Mouse (Mus musculus): Measurements from ENCODE around the gene Mettl3. TPM values are rescaled to one million over a fixed set of nuclear protein-coding genes. Genes with fewer than 3 reads are reported as not detected.

Mettl3 gene
- polyA plus RNA-seq, 1 experiment from 2014 or later: 46.6 TPM

DNA sequence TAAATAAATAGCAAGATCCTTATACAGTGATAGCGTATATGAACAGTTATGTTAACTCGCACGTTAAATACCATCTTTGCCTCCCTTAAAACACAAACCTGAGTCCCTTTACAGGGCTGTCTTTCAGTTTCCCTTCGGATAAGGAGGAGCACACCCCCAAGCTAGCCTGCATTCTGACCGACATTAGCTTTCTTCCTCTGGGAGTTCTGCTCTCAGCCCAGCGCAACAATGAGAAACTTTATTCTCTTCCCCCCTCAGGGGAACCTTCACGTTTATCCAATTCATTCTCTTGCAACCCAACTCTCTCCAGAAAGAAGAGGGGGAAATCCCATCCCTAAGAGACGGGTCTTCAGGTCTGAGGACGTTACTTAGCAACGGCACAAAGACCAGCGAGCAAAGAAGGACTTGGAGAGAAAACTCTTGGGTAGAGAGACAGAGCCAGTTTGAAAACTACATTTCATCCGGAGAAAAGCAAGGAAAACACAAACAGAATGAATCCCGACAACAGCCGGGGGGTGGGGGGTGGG, 22.5 kb upstream of the Mettl3 start:
- no peak overlapping the region for H3K27ac ChIP-seq (ENCODE audit: low read depth)
- TF ChIP-seq CTCF (IDR thresholded peaks at IDR 0.05; ENCODE audit: low read depth): no peak
- 3% methylated on average over 14 of the region's 14 CpGs for WGBS
- H3K4me1 ChIP-seq (ENCODE audit: insufficient read depth): no peaks in the 10 kb centered on the region
- H3K4me3 ChIP-seq (ENCODE audit: low read depth, low read length): peak overlapping the region; percentile 39
- H3K9ac ChIP-seq: 0 out of 2 replicates have a peak overlapping the region, but pooled peaks have one; percentile 42
- H3K9me3 ChIP-seq (ENCODE audit: low read depth, low read length): no peaks in the 10 kb centered on the region
- H3K27me3 ChIP-seq (ENCODE audit: insufficient read depth, low read length): peaks cover 37% of the 10 kb centered on the region
- no peak for DNase-seq
- ATAC-seq (ENCODE audit: insufficient read depth): no peak; the same call in 1 of the 2 replicates
- H3K36me3 ChIP-seq (ENCODE audit: insufficient read depth): no peaks in the 10 kb centered on the region
- H3K4me2 ChIP-seq: peak overlapping the region; percentile 72

DNA sequence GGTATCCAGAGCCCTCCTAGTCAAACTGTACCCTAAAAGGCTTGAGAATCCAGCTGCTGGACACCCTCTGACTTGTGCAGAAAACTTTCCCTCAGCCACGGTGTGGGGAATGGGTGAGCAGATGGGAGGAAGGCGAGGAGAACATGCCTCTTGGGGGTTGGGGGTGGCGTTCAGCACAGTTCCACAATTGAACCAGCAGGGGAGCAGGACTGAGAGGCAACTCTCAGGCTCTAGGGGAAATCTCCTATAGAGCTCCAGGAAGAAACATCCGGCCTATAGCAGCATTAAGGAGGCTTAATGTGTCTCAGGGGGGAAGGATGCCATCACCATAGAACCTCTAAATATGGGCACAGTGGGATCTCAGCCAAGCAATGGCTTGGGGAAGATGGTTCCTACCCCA, 21.0 kb upstream of the Mettl3 start:
- WGBS: 12% methylated on average over 4 of the region's 4 CpGs
- Histone ChIP-seq H3K36me3 (ENCODE audit: insufficient read depth) (no peaks in the 10 kb centered on the region), H3K9me3 (ENCODE audit: low read depth, low read length) (no peaks in the 10 kb centered on the region), H3K9ac (no peak overlapping the region), H3K27ac (ENCODE audit: low read depth) (no peak overlapping the region), H3K4me1 (ENCODE audit: insufficient read depth) (no peaks in the 10 kb centered on the region), H3K4me2 (no peak overlapping the region), H3K27me3 (ENCODE audit: insufficient read depth, low read length) (peaks cover 37% of the 10 kb centered on the region), H3K4me3 (ENCODE audit: low read depth, low read length) (no peak overlapping the region)
- ATAC-seq (ENCODE audit: insufficient read depth): no peak
- TF ChIP-seq CTCF (IDR thresholded peaks at IDR 0.05; ENCODE audit: low read depth): peak; percentile 45
- peak; percentile 36 for DNase-seq

DNA sequence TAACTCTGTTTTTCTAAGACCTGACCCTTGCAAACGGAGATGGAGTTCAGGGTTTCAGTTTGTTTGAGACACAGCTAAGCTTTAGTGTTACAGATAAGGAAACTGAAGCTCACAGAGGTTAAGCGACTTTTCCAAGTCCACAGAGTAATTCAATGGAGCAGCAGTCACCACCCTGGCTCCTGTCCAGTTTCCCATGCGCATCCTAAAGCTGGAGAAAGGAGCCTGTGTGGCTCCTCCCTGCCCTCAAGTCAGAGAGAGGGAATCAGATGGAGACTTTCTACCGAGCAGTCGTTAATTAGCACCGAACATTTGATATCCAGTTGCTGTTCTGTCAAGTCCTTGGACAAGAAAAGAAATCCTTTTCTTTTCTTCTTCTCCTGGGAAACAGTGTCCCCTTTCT, 14.4 kb upstream of the Mettl3 start:
- Histone ChIP-seq H3K36me3 (ENCODE audit: insufficient read depth) (peaks cover 4% of the 10 kb centered on the region), H3K4me1 (ENCODE audit: insufficient read depth) (peaks cover 11% of the 10 kb centered on the region; the same call in 1 of the 2 replicates), H3K9me3 (ENCODE audit: low read depth, low read length) (no peaks in the 10 kb centered on the region), H3K9ac (no peak overlapping the region), H3K4me2 (no peak overlapping the region), H3K27me3 (ENCODE audit: insufficient read depth, low read length) (no peaks in the 10 kb centered on the region), H3K27ac (ENCODE audit: low read depth) (no peak overlapping the region), H3K4me3 (ENCODE audit: low read depth, low read length) (no peak overlapping the region)
- TF ChIP-seq CTCF (IDR thresholded peaks at IDR 0.05; ENCODE audit: low read depth): no peak
- DNase-seq: peak; percentile 53
- ATAC-seq (ENCODE audit: insufficient read depth): no peak
- 43% methylated on average over 6 of the region's 6 CpGs for WGBS

DNA sequence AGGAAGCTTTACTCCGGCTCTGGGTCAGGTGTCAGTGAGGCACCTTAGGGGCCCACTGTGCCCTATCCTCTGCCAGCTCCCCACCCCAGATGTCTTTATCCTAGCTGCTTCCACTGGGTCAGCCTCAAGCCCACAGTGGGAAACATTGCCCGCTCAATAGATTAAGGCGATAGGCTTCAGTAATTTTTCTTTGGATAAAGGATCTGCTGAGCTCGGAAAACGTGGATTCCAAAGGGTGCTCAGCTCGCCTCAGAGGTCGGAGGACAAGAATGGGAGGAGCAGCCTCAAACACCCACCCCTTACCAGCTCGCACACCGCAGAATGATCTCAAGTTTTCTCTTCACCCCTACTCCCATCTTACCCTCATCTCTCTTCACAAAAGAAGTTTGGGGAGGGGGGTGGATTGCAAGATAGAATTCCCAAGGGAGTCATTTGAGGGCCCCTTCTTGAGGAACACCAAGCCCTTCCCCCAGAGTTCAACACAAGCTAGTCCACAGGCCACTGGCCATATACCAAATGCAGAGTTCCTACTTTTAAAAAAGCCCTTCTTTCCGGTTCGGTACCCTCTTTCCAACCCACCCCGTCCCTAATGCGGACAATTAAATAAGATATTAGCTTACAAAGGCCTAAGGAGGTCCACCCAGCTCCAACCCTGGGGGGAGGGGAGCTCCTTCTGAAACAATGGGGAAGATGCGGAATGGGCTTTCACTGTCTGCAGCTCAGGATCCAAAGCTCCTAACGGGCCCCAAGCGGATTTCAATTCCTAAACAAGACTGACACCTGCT, 11.7 kb upstream of the Mettl3 start:
- 11% methylated on average over 16 of the region's 16 CpGs for WGBS
- Histone ChIP-seq H3K27ac (ENCODE audit: low read depth) (peak overlapping the region; percentile 76; the same call in 1 of the 2 replicates), H3K4me2 (peak overlapping the region; percentile 89), H3K9ac (peak overlapping the region; percentile 85), H3K4me3 (ENCODE audit: low read depth, low read length) (peak overlapping the region; percentile 68), H3K4me1 (ENCODE audit: insufficient read depth) (peaks cover 11% of the 10 kb centered on the region; the same call in 1 of the 2 replicates), H3K36me3 (ENCODE audit: insufficient read depth) (peaks cover 30% of the 10 kb centered on the region), H3K27me3 (ENCODE audit: insufficient read depth, low read length) (no peaks in the 10 kb centered on the region), H3K9me3 (ENCODE audit: low read depth, low read length) (no peaks in the 10 kb centered on the region)
- peak; percentile 70 for ATAC-seq (ENCODE audit: insufficient read depth)
- no peak for TF ChIP-seq CTCF (IDR thresholded peaks at IDR 0.05; ENCODE audit: low read depth)
- DNase-seq: peak; percentile 57

DNA sequence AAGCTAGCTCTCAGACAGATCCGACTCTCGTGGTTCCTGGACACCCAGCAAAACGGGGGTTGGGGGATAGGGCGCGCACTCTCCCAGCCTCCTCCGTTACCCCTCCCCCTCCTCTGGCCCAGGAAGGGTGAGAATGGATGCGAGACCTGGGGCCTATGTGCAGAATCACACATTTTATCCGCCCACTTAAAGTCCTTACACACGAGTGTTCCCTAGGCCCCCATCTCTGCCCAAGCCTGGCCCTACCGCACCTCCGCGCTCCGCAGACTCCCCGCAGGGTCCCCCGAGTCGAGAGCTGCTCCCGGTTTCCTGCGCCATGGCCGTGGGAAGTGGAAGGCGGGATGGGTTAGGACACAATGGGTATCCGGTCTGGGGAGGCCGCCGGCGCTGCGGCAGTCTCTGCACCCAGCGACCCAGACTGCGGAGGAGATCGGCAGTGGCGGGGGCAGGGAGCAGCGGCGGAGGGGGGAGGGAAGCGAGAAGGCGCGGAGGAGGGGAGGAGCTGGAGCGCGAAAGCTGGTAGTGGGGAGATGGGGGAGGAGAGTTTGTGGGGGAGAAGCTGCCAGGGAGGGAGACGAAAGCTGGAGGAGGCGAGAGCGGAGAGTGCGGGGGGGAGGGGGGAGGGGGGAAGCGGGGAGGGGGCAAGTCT, 11.0 kb upstream of the Mettl3 start:
- Histone ChIP-seq H3K4me1 (ENCODE audit: insufficient read depth) (peaks cover 11% of the 10 kb centered on the region; the same call in 1 of the 2 replicates), H3K9me3 (ENCODE audit: low read depth, low read length) (no peaks in the 10 kb centered on the region), H3K4me3 (ENCODE audit: low read depth, low read length) (peak overlapping the region; percentile 68), H3K27ac (ENCODE audit: low read depth) (peak overlapping the region; percentile 88), H3K36me3 (ENCODE audit: insufficient read depth) (peaks cover 34% of the 10 kb centered on the region), H3K9ac (peak overlapping the region; percentile 85), H3K4me2 (peak overlapping the region; percentile 89), H3K27me3 (ENCODE audit: insufficient read depth, low read length) (no peaks in the 10 kb centered on the region)
- no peak for TF ChIP-seq CTCF (IDR thresholded peaks at IDR 0.05; ENCODE audit: low read depth)
- under 1% methylated on average over 37 of the region's 41 CpGs for WGBS
- ATAC-seq (ENCODE audit: insufficient read depth): peak; percentile 87
- peak; percentile 80 for DNase-seq

DNA sequence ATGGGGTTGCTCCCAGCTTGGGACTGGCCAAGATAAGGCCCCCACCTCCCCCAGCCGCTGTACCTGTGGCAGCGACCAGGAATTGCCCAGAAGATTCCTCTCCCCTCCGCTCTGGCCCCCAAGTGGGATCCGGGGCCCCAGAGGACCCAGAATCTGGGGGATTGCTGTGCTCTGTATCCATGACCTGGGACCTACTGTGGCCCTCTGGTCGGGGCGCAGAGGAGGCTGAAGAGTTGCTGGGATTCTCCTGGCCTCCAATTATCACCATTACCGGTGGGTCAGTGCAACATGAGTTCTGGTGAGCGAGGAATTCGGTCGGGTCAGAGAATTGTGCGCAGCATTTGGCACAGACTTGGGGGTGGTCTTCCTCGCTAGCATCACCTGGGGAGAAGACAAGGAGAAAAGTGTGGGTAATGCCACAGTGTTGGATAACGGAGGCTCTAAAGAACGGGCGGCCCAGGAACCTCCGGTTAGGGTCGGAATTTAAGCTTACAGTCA, 10.4 kb upstream of the Mettl3 start:
- peaks cover 40% of the 10 kb centered on the region for H3K36me3 ChIP-seq (ENCODE audit: insufficient read depth)
- H3K4me1 ChIP-seq (ENCODE audit: insufficient read depth): peaks cover 11% of the 10 kb centered on the region; the same call in 1 of the 2 replicates
- no peaks in the 10 kb centered on the region for H3K27me3 ChIP-seq (ENCODE audit: insufficient read depth, low read length)
- DNase-seq (no peak), ATAC-seq (ENCODE audit: insufficient read depth) (peak; percentile 4; the same call in 1 of the 2 replicates)
- H3K27ac ChIP-seq (ENCODE audit: low read depth): peak overlapping the region; percentile 88
- peak overlapping the region; percentile 85 for H3K9ac ChIP-seq
- peak overlapping the region; percentile 89 for H3K4me2 ChIP-seq
- TF ChIP-seq CTCF (IDR thresholded peaks at IDR 0.05; ENCODE audit: low read depth): no peak
- H3K4me3 ChIP-seq (ENCODE audit: low read depth, low read length): peak overlapping the region; percentile 68
- under 1% methylated on average over 17 of the region's 17 CpGs for WGBS
- H3K9me3 ChIP-seq (ENCODE audit: low read depth, low read length): no peaks in the 10 kb centered on the region

DNA sequence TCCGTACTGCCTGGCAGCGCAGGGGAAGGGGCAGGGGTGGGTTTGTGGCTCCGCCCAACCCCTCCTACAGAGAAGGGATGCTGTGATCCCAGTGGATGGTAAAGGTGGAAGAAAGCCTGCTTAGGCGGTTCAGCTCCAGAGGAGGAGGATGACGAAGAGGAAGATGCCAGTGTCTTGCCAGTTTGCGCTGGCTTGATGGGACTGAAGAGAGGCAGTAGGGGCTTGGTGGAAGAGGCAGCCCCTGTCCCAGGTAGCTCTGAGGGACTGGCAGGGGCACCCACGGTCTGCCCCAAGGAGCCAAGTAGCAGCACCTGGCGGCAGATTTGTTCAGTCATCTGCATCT, 9.9 kb upstream of the Mettl3 start:
- peaks cover 40% of the 10 kb centered on the region for H3K36me3 ChIP-seq (ENCODE audit: insufficient read depth)
- H3K4me1 ChIP-seq (ENCODE audit: insufficient read depth): peaks cover 11% of the 10 kb centered on the region; the same call in 1 of the 2 replicates
- WGBS: 43% methylated on average over 8 of the region's 8 CpGs
- H3K27ac ChIP-seq (ENCODE audit: low read depth): no peak overlapping the region
- no peak for TF ChIP-seq CTCF (IDR thresholded peaks at IDR 0.05; ENCODE audit: low read depth)
- H3K4me3 ChIP-seq (ENCODE audit: low read depth, low read length): peak overlapping the region; percentile 68
- H3K9me3 ChIP-seq (ENCODE audit: low read depth, low read length): no peaks in the 10 kb centered on the region
- peak; percentile 36 for DNase-seq
- H3K9ac ChIP-seq: peak overlapping the region; percentile 85
- peak; percentile 12; the same call in 1 of the 2 replicates for ATAC-seq (ENCODE audit: insufficient read depth)
- peak overlapping the region; percentile 89 for H3K4me2 ChIP-seq
- no peaks in the 10 kb centered on the region for H3K27me3 ChIP-seq (ENCODE audit: insufficient read depth, low read length)

Measured in lung, embryonic 14.5 days (tissue).